Mouse (Mus musculus): ENCODE measurements at regions not wholly inside any gene's neighbourhood (a gene's known extent, or its start where the extent isn't known, plus 50 kb on each side); places are given as distances from the start of the nearest gene placed in this dataset.

- no peak for TF ChIP-seq CTCF (IDR thresholded peaks at IDR 0.05)
- no peak for TF ChIP-seq EP300 (IDR thresholded peaks at IDR 0.05)
Measured at GRCm38 (mm10) chr17:66252926-66253325, 129.6 kb downstream of the Ddx11 start.

Measured in lung, postnatal 0 days (tissue).